Mouse (Mus musculus): ENCODE measurements around the gene Pde4d. TPM values are rescaled to one million over a fixed set of nuclear protein-coding genes. Genes with fewer than 3 reads are reported as not detected.
"Not testable (repeated sequence)": the region's sequence is repeated elsewhere in the genome, so short reads cannot be mapped to it uniquely, and the experiment has no call there.

Pde4d gene
- polyA plus RNA-seq, 2 experiments, result 11.7 to 17.3 TPM

- Histone ChIP-seq H3K36me3 (ENCODE audit: control insufficient read depth, insufficient read depth, low read length) (no peaks in the 10 kb centered on the region), H3K4me2 (replicated peaks; ENCODE audit: low read depth, low read length, severe bottlenecking) (no peak overlapping the region), H3K27me3 (ENCODE audit: control insufficient read depth, insufficient read depth, low read length) (no peaks in the 10 kb centered on the region), H3K4me3 (replicated peaks; ENCODE audit: low read length) (no peak overlapping the region), H3K4me1 (ENCODE audit: control insufficient read depth, insufficient read depth, low read length) (no peaks in the 10 kb centered on the region), H3K27ac (replicated peaks; ENCODE audit: low read depth, low read length) (no peak overlapping the region), H3K9ac (ENCODE audit: low read depth, low read length, severe bottlenecking) (no peak overlapping the region), H3K9me3 (ENCODE audit: control insufficient read depth, low read length) (no peaks in the 10 kb centered on the region)
- WGBS, result 77% methylated on average over 4 of the region's 4 CpGs
- DNase-seq (ENCODE audit: low spot score) (no peak), ATAC-seq (ENCODE audit: low FRiP score, low read depth) (no peak)
- no peak for TF ChIP-seq POLR2A (IDR thresholded peaks at IDR 0.05; ENCODE audit: borderline replicate concordance, extremely low read depth, insufficient read depth, insufficient read length)
Measured at GRCm38 (mm10) chr13:109891910-109892265, 1442.1 kb downstream of the Pde4d start.

GRCm38 (mm10) chr13:109899442-109900428 lies 1450.0 kb downstream of the Pde4d start:
- Histone ChIP-seq H3K27ac (replicated peaks; ENCODE audit: low read depth, low read length) (no peak overlapping the region), H3K9ac (ENCODE audit: low read depth, low read length, severe bottlenecking) (no peak overlapping the region), H3K4me2 (replicated peaks; ENCODE audit: low read depth, low read length, severe bottlenecking) (no peak overlapping the region), H3K27me3 (ENCODE audit: control insufficient read depth, insufficient read depth, low read length) (no peaks in the 10 kb centered on the region), H3K4me1 (ENCODE audit: control insufficient read depth, insufficient read depth, low read length) (peaks cover 33% of the 10 kb centered on the region), H3K36me3 (ENCODE audit: control insufficient read depth, insufficient read depth, low read length) (no peaks in the 10 kb centered on the region), H3K9me3 (ENCODE audit: control insufficient read depth, low read length) (no peaks in the 10 kb centered on the region), H3K4me3 (replicated peaks; ENCODE audit: low read length) (no peak overlapping the region)
- DNase-seq (ENCODE audit: low spot score), result peak; percentile 58
- no peak for TF ChIP-seq POLR2A (IDR thresholded peaks at IDR 0.05; ENCODE audit: borderline replicate concordance, extremely low read depth, insufficient read depth, insufficient read length)
- 26% methylated on average over 14 of the region's 14 CpGs for WGBS
- no peak for ATAC-seq (ENCODE audit: low FRiP score, low read depth)

GRCm38 (mm10) chr13:109901811-109902210 lies 1452.1 kb downstream of the Pde4d start:
- Histone ChIP-seq H3K27ac (replicated peaks; ENCODE audit: low read depth, low read length) (no peak overlapping the region), H3K9me3 (ENCODE audit: control insufficient read depth, low read length) (no peaks in the 10 kb centered on the region), H3K4me1 (ENCODE audit: control insufficient read depth, insufficient read depth, low read length) (peaks cover 35% of the 10 kb centered on the region), H3K27me3 (ENCODE audit: control insufficient read depth, insufficient read depth, low read length) (no peaks in the 10 kb centered on the region), H3K4me2 (replicated peaks; ENCODE audit: low read depth, low read length, severe bottlenecking) (peak overlapping the region; percentile 89; the same call in 1 of the 2 replicates), H3K36me3 (ENCODE audit: control insufficient read depth, insufficient read depth, low read length) (no peaks in the 10 kb centered on the region), H3K4me3 (replicated peaks; ENCODE audit: low read length) (no peak overlapping the region), H3K9ac (ENCODE audit: low read depth, low read length, severe bottlenecking) (no peak overlapping the region)
- ATAC-seq (ENCODE audit: low FRiP score, low read depth) (no peak), DNase-seq (ENCODE audit: low spot score) (no peak)
- 57% methylated on average over 5 of the region's 5 CpGs for WGBS
- TF ChIP-seq POLR2A (IDR thresholded peaks at IDR 0.05; ENCODE audit: borderline replicate concordance, extremely low read depth, insufficient read depth, insufficient read length), result no peak

- 0% methylated on average over 14 of the region's 28 CpGs for WGBS
- peak overlapping the region; percentile 73 for H3K4me3 ChIP-seq (replicated peaks; ENCODE audit: low read length)
- H3K27ac ChIP-seq (replicated peaks; ENCODE audit: low read depth, low read length), result peak overlapping the region; percentile 73
- DNase-seq (ENCODE audit: low spot score); H3K36me3 ChIP-seq (ENCODE audit: control insufficient read depth, insufficient read depth, low read length); H3K27me3 ChIP-seq (ENCODE audit: control insufficient read depth, insufficient read depth, low read length); H3K9me3 ChIP-seq (ENCODE audit: control insufficient read depth, low read length): not testable (repeated sequence)
- ATAC-seq (ENCODE audit: low FRiP score, low read depth), result peak; percentile 58
- H3K9ac ChIP-seq (ENCODE audit: low read depth, low read length, severe bottlenecking), result peak overlapping the region; percentile 74
- H3K4me2 ChIP-seq (replicated peaks; ENCODE audit: low read depth, low read length, severe bottlenecking), result peak overlapping the region; percentile 89
- peaks cover 35% of the 10 kb centered on the region for H3K4me1 ChIP-seq (ENCODE audit: control insufficient read depth, insufficient read depth, low read length)
Measured at GRCm38 (mm10) chr13:109902460-109902854, 1452.7 kb downstream of the Pde4d start.

GRCm38 (mm10) chr13:109902855-109903763 lies 1453.4 kb downstream of the Pde4d start:
- Histone ChIP-seq H3K4me2 (replicated peaks; ENCODE audit: low read depth, low read length, severe bottlenecking) (peak overlapping the region; percentile 89), H3K27ac (replicated peaks; ENCODE audit: low read depth, low read length) (peak overlapping the region; percentile 73), H3K4me3 (replicated peaks; ENCODE audit: low read length) (peak overlapping the region; percentile 73), H3K9ac (ENCODE audit: low read depth, low read length, severe bottlenecking) (peak overlapping the region; percentile 74), H3K27me3 (ENCODE audit: control insufficient read depth, insufficient read depth, low read length) (no peaks in the 10 kb centered on the region), H3K36me3 (ENCODE audit: control insufficient read depth, insufficient read depth, low read length) (no peaks in the 10 kb centered on the region), H3K4me1 (ENCODE audit: control insufficient read depth, insufficient read depth, low read length) (peaks cover 35% of the 10 kb centered on the region), H3K9me3 (ENCODE audit: control insufficient read depth, low read length) (no peaks in the 10 kb centered on the region)
- ATAC-seq (ENCODE audit: low FRiP score, low read depth) (peak; percentile 74), DNase-seq (ENCODE audit: low spot score) (peak; percentile 56)
- 2% methylated on average over 57 of the region's 91 CpGs for WGBS
- TF ChIP-seq POLR2A (IDR thresholded peaks at IDR 0.05; ENCODE audit: borderline replicate concordance, extremely low read depth, insufficient read depth, insufficient read length), result no peak

Data from limb, embryonic 14.5 days (tissue).